Mouse (Mus musculus) lung, postnatal 0 days (tissue): Measurements from ENCODE around the gene Rfx5.

ENCODE experiments used
- CTCF ChIP-seq: IDR thresholded peaks from 2 replicates; pipeline ENCODE4 v1.5.1; 2016; ENCODE audit warnings: antibody characterized with exemption, mild to moderate bottlenecking
- EP300 ChIP-seq: IDR thresholded peaks from 2 replicates; pipeline ENCODE4 v1.6.1; 2016; ENCODE audit warnings: antibody characterized with exemption, mild to moderate bottlenecking, control low read depth

- TF ChIP-seq CTCF = no peak
- TF ChIP-seq EP300 = no peak
Measured at GRCm38 (mm10) chr3:94918845-94919244, 35.0 kb upstream of the Rfx5 start.
